Mouse (Mus musculus) mouse trophoblast stem cell (cell line): ENCODE data around the gene B3galt5.

Source experiments
- in situ Hi-C, 2 experiments: fragments of 300-500 bp; cut with MseI, MboI; formaldehyde crosslinking; loops; 2 replicates in 1 of 2; 3 replicates in 1 of 2; pipeline ENCODE4 v1.15.1; 2025

B3galt5 gene

GRCm38 (mm10) chr16:96235366-96235970 is at the start of gene B3galt5:
Gene B3galt5 (plus strand): TSS chr16:96235801.
- in situ Hi-C loops, result no loop called here

DNA sequence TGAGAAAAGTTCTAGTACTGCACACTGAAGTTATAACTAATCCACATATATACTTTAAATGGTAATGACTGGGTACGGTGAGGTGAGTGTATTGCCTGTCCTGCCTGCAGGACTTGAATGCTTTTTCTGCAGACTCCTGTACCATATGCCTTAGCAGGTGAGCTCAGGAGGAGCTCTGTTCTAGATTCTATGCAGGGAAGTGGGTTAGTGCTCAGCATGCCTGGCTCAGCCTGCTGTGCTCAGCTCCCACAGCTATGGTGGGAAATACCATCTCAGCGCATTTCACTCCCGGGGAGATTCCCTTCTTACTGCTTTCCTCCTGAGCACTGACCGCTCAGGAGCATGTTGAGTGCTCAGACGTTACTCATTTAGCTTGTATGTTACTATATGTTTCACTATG is 48.0 kb upstream of the B3galt5 start:
- in situ Hi-C loops, result no loop called here

DNA sequence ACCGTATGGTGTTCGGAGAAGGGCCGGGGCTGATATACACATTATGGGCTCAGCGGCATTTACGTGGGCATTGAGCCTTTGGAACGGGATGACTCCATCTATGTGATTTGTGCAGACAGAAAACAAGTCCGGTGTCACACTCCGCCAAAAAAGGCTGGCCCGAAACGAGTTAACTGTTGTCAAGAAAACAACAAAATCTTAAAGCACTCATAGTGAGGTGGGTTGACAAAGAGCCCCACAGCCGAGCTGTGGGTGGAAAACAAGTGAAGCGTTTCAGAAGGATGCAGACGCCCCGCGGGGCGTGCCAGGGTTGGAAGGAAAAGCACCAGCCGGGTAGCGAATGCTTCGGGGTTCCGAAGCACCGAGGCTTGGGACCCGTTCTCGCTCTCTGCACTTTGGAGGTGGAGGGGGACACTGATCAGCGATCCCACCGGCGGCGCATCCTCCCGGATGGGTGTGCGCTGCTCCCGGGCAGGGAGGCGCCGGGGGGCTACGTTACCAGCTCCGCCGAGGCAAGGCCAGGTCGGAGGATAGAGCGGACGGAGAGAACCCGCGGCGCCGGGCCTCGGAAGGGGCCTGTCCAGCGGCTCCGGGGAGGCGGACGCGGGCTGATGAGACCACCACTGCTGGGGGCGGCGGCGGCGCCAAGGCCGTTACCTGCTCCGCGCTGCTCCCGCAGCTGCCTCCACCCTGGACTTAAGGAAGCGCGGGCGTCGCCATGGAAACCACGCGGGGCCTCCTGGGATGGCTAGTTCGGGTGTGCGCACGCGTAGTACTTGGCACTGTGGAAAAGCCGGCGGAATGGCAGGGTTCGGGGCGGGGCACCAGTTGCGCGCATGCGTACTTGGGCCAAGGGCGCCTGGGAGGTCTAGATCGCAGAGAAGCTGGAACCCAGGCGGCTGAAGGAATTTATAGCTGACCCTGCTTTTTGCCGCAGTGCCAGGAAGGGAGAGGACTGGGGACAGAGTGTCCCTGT is 43.8 kb upstream of the B3galt5 start, which contains the start of gene Lca5l:
Gene Lca5l (minus strand): TSS at position 741 of the 976 bp plus-strand sequence.
- in situ Hi-C loops, result no loop called here

DNA sequence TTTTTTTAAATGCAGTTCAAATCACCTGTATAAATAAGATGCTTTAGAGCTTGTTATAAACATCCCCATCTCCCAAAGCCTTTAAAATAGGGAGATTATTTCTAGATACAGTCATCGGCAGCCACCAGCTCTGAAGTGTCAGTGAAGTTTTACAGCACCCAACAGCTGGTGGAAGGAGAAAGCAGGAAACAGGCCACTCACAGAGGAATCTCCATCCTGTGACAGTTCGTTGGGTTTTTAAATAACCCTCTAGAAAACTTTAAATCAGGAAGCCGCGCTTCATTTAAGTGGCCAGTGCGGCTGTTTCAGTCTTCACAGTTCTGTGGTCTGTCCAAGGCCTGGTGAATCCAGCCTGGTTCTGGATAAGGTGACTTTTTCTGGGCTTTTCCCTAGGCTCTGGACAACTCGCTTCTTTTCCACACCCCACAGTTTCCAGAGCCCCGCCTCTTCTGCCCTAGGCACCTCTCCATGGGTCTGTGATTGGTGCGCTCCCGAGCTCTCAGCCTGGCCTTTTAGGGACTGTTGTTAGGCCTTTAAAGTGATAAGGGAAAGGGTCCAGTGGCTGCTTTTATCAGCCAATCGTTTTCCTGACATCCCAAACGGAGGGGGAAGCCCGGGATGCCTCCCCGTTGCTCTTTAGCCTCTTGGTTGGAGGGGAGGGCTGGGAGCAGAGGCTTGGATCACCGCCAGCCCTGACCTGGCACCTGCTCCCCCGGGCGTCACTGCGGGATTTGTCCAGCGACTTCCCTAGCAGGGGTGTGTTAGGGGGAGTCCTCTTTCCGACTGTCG is 35.5 kb upstream of the B3galt5 start, which contains the start of gene Sh3bgr:
Gene Sh3bgr (plus strand): TSS at position 538 of the 789 bp plus-strand sequence.
- in situ Hi-C loops, result no loop called here

DNA sequence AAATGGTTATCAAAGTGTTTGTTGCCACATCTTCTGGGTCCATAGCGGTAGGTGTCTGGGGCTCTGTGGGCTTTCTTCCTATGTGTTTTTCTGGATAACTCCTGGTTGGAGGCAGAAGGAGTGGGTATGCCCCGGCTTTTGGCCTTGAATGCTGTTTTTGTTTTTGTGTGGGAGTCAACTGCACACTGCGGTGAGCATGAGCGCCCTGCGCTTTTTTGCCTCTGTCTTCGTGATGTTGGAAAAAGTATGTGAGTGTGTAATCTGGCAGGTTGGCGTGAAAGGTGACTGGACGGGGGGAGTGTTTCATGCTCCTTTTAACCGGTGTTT is 34.9 kb upstream of the B3galt5 start:
- in situ Hi-C loops, result no loop called here

GRCm38 (mm10) chr16:96201485-96202232 is 33.9 kb upstream of the B3galt5 start:
- in situ Hi-C loops, result no loop called here

DNA sequence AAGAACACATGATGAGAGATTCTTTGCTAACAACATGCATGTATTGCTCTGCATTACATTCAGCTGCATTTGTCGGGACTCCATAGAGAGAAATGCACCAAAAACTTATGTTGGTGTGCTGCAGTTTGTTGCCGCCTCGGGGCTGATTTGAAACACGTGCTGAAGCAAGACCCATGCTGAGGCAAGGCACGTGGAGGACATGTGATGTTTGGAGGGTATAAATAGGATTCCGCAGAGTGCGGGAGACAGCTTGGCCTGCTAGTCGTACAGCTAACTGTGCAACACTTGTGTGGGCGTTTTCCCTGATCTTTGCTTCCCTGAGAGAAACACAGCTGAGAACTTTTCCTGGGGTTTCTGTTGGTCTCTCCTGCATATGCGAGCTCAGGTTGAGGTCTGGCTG is 25.8 kb upstream of the B3galt5 start:
- in situ Hi-C loops, result no loop called here

GRCm38 (mm10) chr16:96210856-96211255 is 24.7 kb upstream of the B3galt5 start:
- in situ Hi-C loops, result no loop called here

DNA sequence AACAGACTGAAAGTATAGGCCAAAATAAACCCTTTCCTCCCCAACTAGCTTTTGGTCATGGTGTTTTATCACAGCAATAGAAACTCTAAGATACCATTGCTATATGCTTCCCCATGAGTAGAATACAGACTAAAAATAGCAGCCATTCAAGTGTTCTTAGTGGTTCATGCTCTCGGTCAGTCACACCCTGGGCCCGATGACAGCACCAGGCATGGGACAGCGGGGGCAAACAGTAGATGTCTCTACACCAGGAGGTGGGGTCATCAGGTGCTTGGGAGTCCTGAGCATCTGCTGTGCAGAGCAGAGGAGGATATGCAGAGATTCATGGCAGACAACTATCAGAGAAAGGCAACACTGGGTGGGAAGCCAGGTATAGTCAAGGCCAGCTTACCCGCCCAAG is 22.6 kb upstream of the B3galt5 start:
- in situ Hi-C loops, result no loop called here

DNA sequence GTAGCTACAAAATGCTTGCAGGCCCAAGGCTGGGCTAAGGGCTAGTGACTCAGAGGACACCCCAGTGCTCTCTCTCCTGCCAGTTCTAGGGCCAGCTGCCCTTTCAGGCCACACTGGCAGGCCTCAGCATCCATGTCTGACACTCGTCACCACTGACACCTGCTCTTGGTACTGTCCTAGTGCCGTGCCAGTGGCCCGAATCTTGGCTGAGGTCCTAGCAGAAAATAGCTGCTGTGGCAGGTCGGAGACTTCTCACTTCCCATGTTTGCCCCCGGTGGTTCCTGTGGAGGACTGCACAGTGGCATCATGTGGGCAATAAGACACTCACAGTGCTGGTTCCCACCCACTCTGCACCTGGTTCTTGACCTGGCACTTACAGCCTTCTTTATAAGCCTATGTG is 14.1 kb upstream of the B3galt5 start:
- in situ Hi-C loops, result no loop called here

GRCm38 (mm10) chr16:96221959-96222358 is 13.6 kb upstream of the B3galt5 start:
- in situ Hi-C loops, result no loop called here

- in situ Hi-C loops, result no loop called here
Observed at GRCm38 (mm10) chr16:96222452-96222851, 13.1 kb upstream of the B3galt5 start.

GRCm38 (mm10) chr16:96228438-96228837 is 7.2 kb upstream of the B3galt5 start:
- in situ Hi-C loops, result no loop called here

GRCm38 (mm10) chr16:96229044-96229555 is 6.5 kb upstream of the B3galt5 start:
- in situ Hi-C loops, result no loop called here

DNA sequence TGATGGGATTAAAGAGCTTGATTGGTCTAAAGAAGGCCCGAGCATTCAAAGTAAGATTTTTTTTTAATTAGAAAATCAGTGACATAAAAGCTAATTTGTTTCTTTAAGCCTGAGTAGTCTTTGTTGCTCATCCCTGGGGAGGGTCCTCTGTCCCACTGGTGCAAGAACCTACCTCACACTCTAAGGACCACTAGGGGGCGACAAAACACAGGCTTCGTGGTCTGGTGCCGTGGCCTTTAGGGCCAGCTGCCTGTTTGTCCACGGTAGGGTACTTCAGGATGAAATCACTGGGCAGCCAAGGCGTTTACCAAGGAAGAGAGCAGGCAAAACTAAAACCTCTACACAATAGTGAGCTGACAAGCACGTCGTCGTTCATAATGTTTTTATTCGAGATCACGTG is 5.2 kb upstream of the B3galt5 start:
- in situ Hi-C loops, result loop anchor here (5.0 kb wide), 2 partner anchors 112 to 117 kb away; no protein-coding TSS in a partner anchor

GRCm38 (mm10) chr16:96231251-96231650 is 4.3 kb upstream of the B3galt5 start:
- in situ Hi-C loops, result loop anchor here (5.0 kb wide), 2 partner anchors 111 to 116 kb away; no protein-coding TSS in a partner anchor

DNA sequence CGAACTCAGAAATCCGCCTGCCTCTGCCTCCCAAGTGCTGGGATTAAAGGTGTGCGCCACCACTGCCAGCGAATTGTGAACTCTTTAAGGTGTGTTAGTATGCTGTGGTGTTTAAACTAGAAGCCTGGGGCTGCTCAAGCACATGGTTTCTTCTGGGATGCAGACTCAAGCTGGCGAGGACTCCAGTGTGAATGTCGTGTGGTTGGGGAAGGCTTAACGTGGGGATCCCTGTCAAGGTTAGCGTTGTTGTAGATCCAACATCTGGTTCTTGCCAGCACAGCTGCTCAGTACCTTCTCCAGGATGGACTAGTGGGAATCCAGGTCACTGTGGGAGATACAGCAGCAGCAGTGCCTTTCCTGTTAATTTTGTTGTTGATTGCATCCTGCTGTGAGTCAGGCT is 3.6 kb upstream of the B3galt5 start:
- in situ Hi-C loops, result loop anchor here (5.0 kb wide), 2 partner anchors 110 to 115 kb away; no protein-coding TSS in a partner anchor

DNA sequence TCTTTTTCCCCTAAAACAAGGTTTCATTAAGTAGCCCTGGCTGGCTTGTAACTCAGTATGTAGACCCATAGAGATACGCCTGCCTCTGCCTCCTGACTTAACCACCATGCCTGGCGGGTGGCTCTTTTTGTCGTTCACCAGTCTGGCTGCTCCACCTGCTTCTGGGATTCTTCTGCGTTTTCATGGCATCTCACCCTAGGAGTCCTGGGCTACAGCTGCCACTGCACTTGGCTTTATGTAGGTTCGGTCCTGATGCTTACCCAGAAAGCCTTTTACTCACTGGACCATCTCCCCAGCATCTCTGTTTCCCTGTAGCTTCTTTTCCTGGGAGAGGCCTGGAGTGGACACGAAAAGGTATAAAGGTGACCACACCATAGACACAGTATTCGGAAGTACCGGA is 1.6 kb upstream of the B3galt5 start:
- in situ Hi-C loops, result loop anchor here (5.0 kb wide), 2 partner anchors 108 to 113 kb away; no protein-coding TSS in a partner anchor

GRCm38 (mm10) chr16:96244496-96244895 is 8.9 kb downstream of the B3galt5 start:
- in situ Hi-C loops, result no loop called here

- in situ Hi-C loops, result no loop called here
Observed at GRCm38 (mm10) chr16:96249635-96250034, 14.0 kb downstream of the B3galt5 start.

DNA sequence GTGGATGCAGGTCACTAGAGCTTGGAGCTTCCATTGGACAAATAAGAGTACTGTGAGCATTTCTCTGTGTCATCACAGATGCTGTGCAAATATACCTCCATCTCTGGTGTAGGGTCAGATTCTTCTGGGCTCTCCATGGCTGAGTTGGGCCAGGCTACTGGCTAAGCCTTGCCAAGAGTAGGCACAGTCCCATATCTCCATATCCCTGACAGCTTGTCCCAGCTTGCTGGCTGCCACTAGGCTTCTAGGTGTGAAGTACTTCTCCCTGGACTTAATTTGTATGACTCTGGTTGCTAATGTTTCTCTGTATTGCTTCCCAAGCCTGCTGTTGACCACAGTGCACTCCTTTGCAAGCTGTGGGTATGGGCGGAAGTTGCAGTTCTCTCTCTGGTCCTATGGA is 16.5 kb downstream of the B3galt5 start:
- in situ Hi-C loops, result no loop called here
